Mouse (Mus musculus) liver, embryonic 14.5 days (tissue): Measurements from ENCODE around the gene Nkd1.

Experiments
- CTCF ChIP-seq: IDR thresholded peaks from 2 replicates; pipeline ENCODE4 v1.5.1; 2016; ENCODE audit warnings: antibody characterized with exemption, low read depth, control low read depth
- EP300 ChIP-seq: IDR thresholded peaks from 2 replicates; pipeline ENCODE4 v1.6.1; 2016; ENCODE audit warnings: antibody characterized with exemption, low read depth

DNA sequence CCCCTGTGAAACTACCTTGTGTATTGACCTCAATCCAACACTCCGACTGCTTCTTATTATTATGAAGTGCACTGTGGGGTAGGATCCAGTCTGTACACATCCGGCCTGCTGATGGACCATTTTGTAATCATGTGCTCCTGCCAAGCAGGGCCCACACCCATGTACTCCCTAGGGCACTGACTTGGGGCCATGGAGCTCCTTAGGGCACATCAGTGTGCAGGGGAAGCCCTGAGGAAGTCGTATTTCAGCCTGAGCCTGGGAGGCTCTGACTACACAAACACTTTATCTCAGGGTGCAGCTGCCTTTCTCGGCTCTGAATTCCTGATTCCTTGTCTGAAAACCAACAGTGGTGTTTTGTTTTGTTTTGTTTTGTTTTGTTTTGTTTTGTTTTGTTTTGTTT lies 109.1 kb downstream of the Nkd1 start:
- TF ChIP-seq CTCF = no peak
- no peak for TF ChIP-seq EP300
